Mouse (Mus musculus): ENCODE measurements around the gene Cldn14. TPM values are rescaled to one million over a fixed set of nuclear protein-coding genes. Genes with fewer than 3 reads are reported as not detected.

The Cldn14 gene
- polyA plus RNA-seq, 1 experiment = 1.0 TPM

GRCm38 (mm10) chr16:93912158-93912557, 96.5 kb downstream of the Cldn14 start:
- Histone ChIP-seq H3K4me1 (ENCODE audit: control insufficient read depth, insufficient read depth, low read length) (peaks cover 9% of the 10 kb centered on the region), H3K4me3 (ENCODE audit: control insufficient read depth, low read depth, low read length) (no peak overlapping the region), H3K27me3 (ENCODE audit: control insufficient read depth, insufficient read depth, low read length) (no peaks in the 10 kb centered on the region), H3K27ac (ENCODE audit: control insufficient read depth, insufficient read depth, low read depth, low read length) (no peak overlapping the region), H3K36me3 (ENCODE audit: control insufficient read depth, insufficient read depth, low read length) (no peaks in the 10 kb centered on the region)
- TF ChIP-seq CTCF (IDR thresholded peaks at IDR 0.05; ENCODE audit: control insufficient read depth, insufficient read depth, insufficient replicate concordance, low read depth, low read length) = no peak
- no peak for TF ChIP-seq POLR2A (IDR thresholded peaks at IDR 0.05; ENCODE audit: control insufficient read depth, low read depth, low read length)

- no peak overlapping the region for H3K27ac ChIP-seq (ENCODE audit: control insufficient read depth, insufficient read depth, low read depth, low read length)
- peak overlapping the region; percentile 80 for H3K4me3 ChIP-seq (ENCODE audit: control insufficient read depth, low read depth, low read length)
- no peaks in the 10 kb centered on the region for H3K36me3 ChIP-seq (ENCODE audit: control insufficient read depth, insufficient read depth, low read length)
- no peaks in the 10 kb centered on the region for H3K27me3 ChIP-seq (ENCODE audit: control insufficient read depth, insufficient read depth, low read length)
- TF ChIP-seq POLR2A (IDR thresholded peaks at IDR 0.05; ENCODE audit: control insufficient read depth, low read depth, low read length) = no peak; the same call in 1 of the 2 replicates
- no peak for TF ChIP-seq CTCF (IDR thresholded peaks at IDR 0.05; ENCODE audit: control insufficient read depth, insufficient read depth, insufficient replicate concordance, low read depth, low read length)
- H3K4me1 ChIP-seq (ENCODE audit: control insufficient read depth, insufficient read depth, low read length) = peaks cover 9% of the 10 kb centered on the region
Observed at GRCm38 (mm10) chr16:93910735-93911665, 97.6 kb downstream of the Cldn14 start.

- Histone ChIP-seq H3K36me3 (ENCODE audit: control insufficient read depth, insufficient read depth, low read length) (no peaks in the 10 kb centered on the region), H3K27ac (ENCODE audit: control insufficient read depth, insufficient read depth, low read depth, low read length) (no peak overlapping the region), H3K4me1 (ENCODE audit: control insufficient read depth, insufficient read depth, low read length) (peaks cover 9% of the 10 kb centered on the region), H3K4me3 (ENCODE audit: control insufficient read depth, low read depth, low read length) (no peak overlapping the region), H3K27me3 (ENCODE audit: control insufficient read depth, insufficient read depth, low read length) (no peaks in the 10 kb centered on the region)
- TF ChIP-seq CTCF (IDR thresholded peaks at IDR 0.05; ENCODE audit: control insufficient read depth, insufficient read depth, insufficient replicate concordance, low read depth, low read length) = no peak
- no peak for TF ChIP-seq POLR2A (IDR thresholded peaks at IDR 0.05; ENCODE audit: control insufficient read depth, low read depth, low read length)
Observed at GRCm38 (mm10) chr16:93909936-93910335, 98.7 kb downstream of the Cldn14 start.

GRCm38 (mm10) chr16:93908196-93908595, 100.4 kb downstream of the Cldn14 start:
- no peaks in the 10 kb centered on the region for H3K27me3 ChIP-seq (ENCODE audit: control insufficient read depth, insufficient read depth, low read length)
- H3K27ac ChIP-seq (ENCODE audit: control insufficient read depth, insufficient read depth, low read depth, low read length) = no peak overlapping the region
- peaks cover 9% of the 10 kb centered on the region for H3K4me1 ChIP-seq (ENCODE audit: control insufficient read depth, insufficient read depth, low read length)
- H3K36me3 ChIP-seq (ENCODE audit: control insufficient read depth, insufficient read depth, low read length) = no peaks in the 10 kb centered on the region
- no peak for TF ChIP-seq CTCF (IDR thresholded peaks at IDR 0.05; ENCODE audit: control insufficient read depth, insufficient read depth, insufficient replicate concordance, low read depth, low read length)
- no peak for TF ChIP-seq POLR2A (IDR thresholded peaks at IDR 0.05; ENCODE audit: control insufficient read depth, low read depth, low read length)
- no peak overlapping the region for H3K4me3 ChIP-seq (ENCODE audit: control insufficient read depth, low read depth, low read length)

GRCm38 (mm10) chr16:93907761-93908160, 100.9 kb downstream of the Cldn14 start:
- no peaks in the 10 kb centered on the region for H3K36me3 ChIP-seq (ENCODE audit: control insufficient read depth, insufficient read depth, low read length)
- no peak overlapping the region for H3K4me3 ChIP-seq (ENCODE audit: control insufficient read depth, low read depth, low read length)
- H3K4me1 ChIP-seq (ENCODE audit: control insufficient read depth, insufficient read depth, low read length) = peaks cover 9% of the 10 kb centered on the region
- H3K27me3 ChIP-seq (ENCODE audit: control insufficient read depth, insufficient read depth, low read length) = no peaks in the 10 kb centered on the region
- TF ChIP-seq CTCF (IDR thresholded peaks at IDR 0.05; ENCODE audit: control insufficient read depth, insufficient read depth, insufficient replicate concordance, low read depth, low read length) (no peak), POLR2A (IDR thresholded peaks at IDR 0.05; ENCODE audit: control insufficient read depth, low read depth, low read length) (no peak)
- no peak overlapping the region for H3K27ac ChIP-seq (ENCODE audit: control insufficient read depth, insufficient read depth, low read depth, low read length)

GRCm38 (mm10) chr16:93906156-93907014, 102.3 kb downstream of the Cldn14 start:
- Histone ChIP-seq H3K27ac (ENCODE audit: control insufficient read depth, insufficient read depth, low read depth, low read length) (no peak overlapping the region), H3K27me3 (ENCODE audit: control insufficient read depth, insufficient read depth, low read length) (no peaks in the 10 kb centered on the region), H3K36me3 (ENCODE audit: control insufficient read depth, insufficient read depth, low read length) (no peaks in the 10 kb centered on the region), H3K4me1 (ENCODE audit: control insufficient read depth, insufficient read depth, low read length) (peaks cover 7% of the 10 kb centered on the region), H3K4me3 (ENCODE audit: control insufficient read depth, low read depth, low read length) (no peak overlapping the region)
- TF ChIP-seq POLR2A (IDR thresholded peaks at IDR 0.05; ENCODE audit: control insufficient read depth, low read depth, low read length) (no peak), CTCF (IDR thresholded peaks at IDR 0.05; ENCODE audit: control insufficient read depth, insufficient read depth, insufficient replicate concordance, low read depth, low read length) (peak; percentile 91; the same call in 1 of the 2 replicates)

- Histone ChIP-seq H3K27me3 (ENCODE audit: control insufficient read depth, insufficient read depth, low read length) (no peaks in the 10 kb centered on the region), H3K36me3 (ENCODE audit: control insufficient read depth, insufficient read depth, low read length) (no peaks in the 10 kb centered on the region), H3K4me3 (ENCODE audit: control insufficient read depth, low read depth, low read length) (no peak overlapping the region), H3K27ac (ENCODE audit: control insufficient read depth, insufficient read depth, low read depth, low read length) (no peak overlapping the region), H3K4me1 (ENCODE audit: control insufficient read depth, insufficient read depth, low read length) (no peaks in the 10 kb centered on the region)
- 0 out of 2 replicates have a peak, but pooled peaks have one; percentile 13 for TF ChIP-seq CTCF (IDR thresholded peaks at IDR 0.05; ENCODE audit: control insufficient read depth, insufficient read depth, insufficient replicate concordance, low read depth, low read length)
- no peak for TF ChIP-seq POLR2A (IDR thresholded peaks at IDR 0.05; ENCODE audit: control insufficient read depth, low read depth, low read length)
Observed at GRCm38 (mm10) chr16:93903027-93903426, 105.6 kb downstream of the Cldn14 start.

All from testis, adult 2 months (tissue).